Mouse (Mus musculus): ENCODE results near the gene Bmt2.

Bmt2 gene

GRCm38 (mm10) chr6:13617110-13617509, 60.7 kb downstream of the Bmt2 start:
- DNase-seq (ENCODE audit: low spot score) = no peak

- no peak for DNase-seq (ENCODE audit: low spot score)
Observed at GRCm38 (mm10) chr6:13614568-13614967, 63.2 kb downstream of the Bmt2 start.

GRCm38 (mm10) chr6:13613671-13614070, 64.1 kb downstream of the Bmt2 start:
- DNase-seq (ENCODE audit: low spot score) = no peak

- DNase-seq (ENCODE audit: low spot score) = no peak
Observed at GRCm38 (mm10) chr6:13610869-13611268, 66.9 kb downstream of the Bmt2 start.

GRCm38 (mm10) chr6:13609353-13610140, 68.2 kb downstream of the Bmt2 start:
- DNase-seq (ENCODE audit: low spot score) = no peak

- peak; percentile 92 for DNase-seq (ENCODE audit: low spot score)
Observed at GRCm38 (mm10) chr6:13607621-13608493, 69.9 kb downstream of the Bmt2 start, which contains the start of gene Tmem168. Gene Tmem168 (minus strand): TSS chr6:13608100.

- no peak for DNase-seq (ENCODE audit: low spot score)
Observed at GRCm38 (mm10) chr6:13606921-13607620, 70.7 kb downstream of the Bmt2 start.

GRCm38 (mm10) chr6:13606394-13606793, 71.4 kb downstream of the Bmt2 start:
- DNase-seq (ENCODE audit: low spot score) = no peak

- no peak for DNase-seq (ENCODE audit: low spot score)
Observed at GRCm38 (mm10) chr6:13603134-13603533, 74.6 kb downstream of the Bmt2 start.

GRCm38 (mm10) chr6:13601587-13601986, 76.2 kb downstream of the Bmt2 start:
- DNase-seq (ENCODE audit: low spot score) = peak; percentile 26

GRCm38 (mm10) chr6:13598239-13598923, 79.4 kb downstream of the Bmt2 start:
- no peak for DNase-seq (ENCODE audit: low spot score)

GRCm38 (mm10) chr6:13592729-13593345, 84.9 kb downstream of the Bmt2 start:
- DNase-seq (ENCODE audit: low spot score) = no peak

GRCm38 (mm10) chr6:13586560-13586959, 91.2 kb downstream of the Bmt2 start:
- no peak for DNase-seq (ENCODE audit: low spot score)

GRCm38 (mm10) chr6:13586154-13586553, 91.6 kb downstream of the Bmt2 start:
- DNase-seq (ENCODE audit: low spot score) = no peak

GRCm38 (mm10) chr6:13584788-13585187, 93.0 kb downstream of the Bmt2 start:
- no peak for DNase-seq (ENCODE audit: low spot score)

GRCm38 (mm10) chr6:13582075-13582474, 95.7 kb downstream of the Bmt2 start:
- DNase-seq (ENCODE audit: low spot score) = no peak
